Mouse (Mus musculus): ENCODE measurements around the gene Ptprd. TPM values are rescaled to one million over a fixed set of nuclear protein-coding genes. Genes with fewer than 3 reads are reported as not detected.

Gene Ptprd
- polyA plus RNA-seq, 1 experiment from 2014 or later: 76.0 TPM

DNA sequence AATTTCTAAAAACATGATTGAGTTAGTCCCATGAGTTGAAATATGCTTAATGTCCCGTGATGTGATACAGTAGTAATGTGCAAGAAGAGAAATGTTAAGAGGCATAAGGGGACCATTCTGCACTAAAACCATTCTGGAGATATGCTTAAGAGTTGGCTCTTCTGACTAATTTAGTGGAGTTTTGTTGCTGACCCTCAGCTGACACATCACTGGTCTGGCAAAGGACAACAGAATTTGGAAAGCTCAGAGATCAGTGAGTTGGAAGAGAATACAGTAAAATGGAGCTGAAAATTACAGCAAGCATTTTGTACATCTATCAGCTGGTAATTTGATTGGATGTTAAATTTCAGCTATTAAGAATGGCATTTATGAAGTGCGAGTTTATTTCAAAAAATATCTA is 2248.8 kb downstream of the Ptprd start:
- Histone ChIP-seq H3K9me3 (ENCODE audit: control insufficient read depth, low read length) (no peaks in the 10 kb centered on the region), H3K4me2 (ENCODE audit: low read length) (no peak overlapping the region), H3K36me3 (ENCODE audit: control insufficient read depth, insufficient read depth, low read length) (no peaks in the 10 kb centered on the region), H3K4me1 (ENCODE audit: control insufficient read depth, insufficient read depth, low read length) (no peaks in the 10 kb centered on the region), H3K9ac (replicated peaks; ENCODE audit: low read length) (no peak overlapping the region), H3K27ac (replicated peaks; ENCODE audit: low read depth, low read length) (no peak overlapping the region), H3K4me3 (replicated peaks; ENCODE audit: low read depth, low read length) (no peak overlapping the region), H3K27me3 (ENCODE audit: control insufficient read depth, insufficient read depth, low read length) (no peaks in the 10 kb centered on the region)
- ATAC-seq (ENCODE audit: low FRiP score, low TSS enrichment) (no peak), DNase-seq (no peak)
- WGBS: 92% methylated on average over 2 of the region's 2 CpGs

DNA sequence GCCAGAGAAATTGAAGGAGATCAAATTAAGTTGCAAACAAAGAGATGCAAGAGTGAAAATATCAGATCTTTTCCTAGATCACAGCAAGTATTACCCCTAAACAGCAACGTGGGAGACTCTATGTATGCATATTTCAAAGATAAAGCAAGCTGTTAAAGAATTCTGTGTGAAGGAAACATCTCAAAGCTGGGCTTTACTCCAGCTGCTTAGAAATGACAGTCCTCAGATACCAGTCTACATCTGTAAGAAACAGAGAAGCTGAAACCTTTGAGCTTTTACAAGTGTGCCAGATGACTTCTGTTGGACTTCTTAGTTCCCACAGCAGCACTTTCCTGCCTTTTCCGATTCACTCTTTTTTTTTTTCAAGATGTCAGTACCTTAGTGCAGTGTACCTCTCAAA is 2249.9 kb downstream of the Ptprd start:
- no peaks in the 10 kb centered on the region for H3K27me3 ChIP-seq (ENCODE audit: control insufficient read depth, insufficient read depth, low read length)
- H3K9ac ChIP-seq (replicated peaks; ENCODE audit: low read length): no peak overlapping the region
- no peak for DNase-seq
- no peaks in the 10 kb centered on the region for H3K9me3 ChIP-seq (ENCODE audit: control insufficient read depth, low read length)
- H3K27ac ChIP-seq (replicated peaks; ENCODE audit: low read depth, low read length): no peak overlapping the region
- H3K36me3 ChIP-seq (ENCODE audit: control insufficient read depth, insufficient read depth, low read length): no peaks in the 10 kb centered on the region
- H3K4me3 ChIP-seq (replicated peaks; ENCODE audit: low read depth, low read length): no peak overlapping the region
- ATAC-seq (ENCODE audit: low FRiP score, low TSS enrichment): no peak
- WGBS: 79% methylated on average over 2 of the region's 2 CpGs
- H3K4me1 ChIP-seq (ENCODE audit: control insufficient read depth, insufficient read depth, low read length): no peaks in the 10 kb centered on the region
- H3K4me2 ChIP-seq (ENCODE audit: low read length): no peak overlapping the region

DNA sequence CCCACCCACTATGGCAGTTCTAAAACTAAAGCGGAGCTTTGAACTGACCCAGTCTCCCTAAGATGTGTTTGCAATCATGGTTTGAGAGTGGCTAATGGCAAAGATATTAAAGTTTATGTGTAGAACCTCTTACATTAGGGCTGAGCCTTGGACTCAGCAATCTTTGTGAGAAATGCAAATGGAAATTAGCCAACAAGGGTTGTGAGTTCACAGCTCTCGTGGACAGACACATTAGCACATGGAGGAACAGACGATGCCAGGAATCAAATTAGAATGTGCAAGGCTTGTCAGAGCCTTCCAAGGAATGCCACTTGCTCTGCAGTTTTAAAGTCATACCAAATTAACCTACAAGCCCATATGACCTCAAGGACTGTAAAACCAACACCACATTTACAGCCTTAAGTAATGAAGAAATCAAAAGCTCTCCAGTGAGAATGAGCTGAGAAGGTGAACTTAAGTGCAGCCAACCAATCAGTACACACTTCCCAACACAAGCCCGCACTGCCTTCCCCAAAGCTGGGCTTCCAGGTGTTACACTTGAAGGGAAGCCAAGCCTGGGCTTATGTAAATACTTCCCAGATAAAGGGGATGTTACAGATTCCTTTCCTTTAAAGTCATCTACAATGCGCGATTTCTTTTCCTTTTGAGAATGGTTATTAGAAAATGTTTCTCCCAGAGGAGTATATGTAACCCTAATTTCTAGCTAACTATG is 2258.3 kb downstream of the Ptprd start:
- Histone ChIP-seq H3K4me2 (ENCODE audit: low read length) (no peak overlapping the region), H3K36me3 (ENCODE audit: control insufficient read depth, insufficient read depth, low read length) (no peaks in the 10 kb centered on the region; the same call in 1 of the 2 replicates), H3K4me3 (replicated peaks; ENCODE audit: low read depth, low read length) (no peak overlapping the region), H3K27me3 (ENCODE audit: control insufficient read depth, insufficient read depth, low read length) (no peaks in the 10 kb centered on the region), H3K9me3 (ENCODE audit: control insufficient read depth, low read length) (no peaks in the 10 kb centered on the region), H3K9ac (replicated peaks; ENCODE audit: low read length) (no peak overlapping the region), H3K4me1 (ENCODE audit: control insufficient read depth, insufficient read depth, low read length) (no peaks in the 10 kb centered on the region), H3K27ac (replicated peaks; ENCODE audit: low read depth, low read length) (no peak overlapping the region)
- DNase-seq (no peak), ATAC-seq (ENCODE audit: low FRiP score, low TSS enrichment) (no peak)
- WGBS: 88% methylated on average over 6 of the region's 6 CpGs

DNA sequence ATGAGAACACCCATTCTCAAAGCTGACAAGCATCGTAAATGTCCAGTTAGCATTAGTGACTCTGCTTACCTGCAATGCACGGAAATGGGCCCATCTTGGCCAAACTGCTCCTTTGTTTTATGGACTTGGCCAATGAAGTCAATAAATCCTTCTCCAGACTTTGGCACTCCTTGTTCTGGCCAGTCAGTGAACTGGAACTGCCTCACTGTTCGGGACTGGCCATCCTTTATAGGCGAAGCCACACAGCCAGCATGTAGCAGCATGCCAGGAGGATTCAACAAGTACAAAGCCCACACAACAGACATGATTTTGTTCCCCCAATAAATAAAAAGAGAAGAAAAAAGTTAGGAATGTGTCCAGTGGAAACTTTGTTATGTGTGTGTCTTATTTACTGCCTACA is 2261.2 kb downstream of the Ptprd start:
- DNase-seq: no peak
- H3K4me1 ChIP-seq (ENCODE audit: control insufficient read depth, insufficient read depth, low read length): no peaks in the 10 kb centered on the region
- ATAC-seq (ENCODE audit: low FRiP score, low TSS enrichment): no peak

DNA sequence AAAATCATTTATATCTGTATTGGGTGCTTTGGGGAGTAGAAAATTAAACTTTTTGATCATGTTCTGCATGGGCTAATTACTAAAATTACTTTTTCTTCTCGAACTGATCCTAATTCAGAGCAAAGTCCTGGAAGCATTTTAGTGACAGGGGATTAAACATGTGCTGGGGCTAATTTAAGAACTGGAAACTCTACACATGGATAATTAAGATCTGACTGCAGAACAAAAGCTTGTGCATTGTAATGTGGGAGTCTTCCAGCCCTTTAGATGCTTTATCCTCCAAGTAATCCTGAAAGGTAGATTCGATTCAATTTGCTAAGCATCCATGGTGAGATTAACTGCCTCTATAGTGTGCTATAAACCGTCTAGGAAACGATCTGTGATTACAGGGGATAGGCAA is 2316.9 kb downstream of the Ptprd start:
- Histone ChIP-seq H3K9me3 (ENCODE audit: control insufficient read depth, low read length) (no peaks in the 10 kb centered on the region), H3K9ac (replicated peaks; ENCODE audit: low read length) (no peak overlapping the region), H3K36me3 (ENCODE audit: control insufficient read depth, insufficient read depth, low read length) (no peaks in the 10 kb centered on the region), H3K4me1 (ENCODE audit: control insufficient read depth, insufficient read depth, low read length) (no peaks in the 10 kb centered on the region), H3K27ac (replicated peaks; ENCODE audit: low read depth, low read length) (no peak overlapping the region), H3K4me2 (ENCODE audit: low read length) (no peak overlapping the region), H3K4me3 (replicated peaks; ENCODE audit: low read depth, low read length) (no peak overlapping the region), H3K27me3 (ENCODE audit: control insufficient read depth, insufficient read depth, low read length) (no peaks in the 10 kb centered on the region)
- ATAC-seq (ENCODE audit: low FRiP score, low TSS enrichment) (peak; percentile 46; the same call in 1 of the 2 replicates), DNase-seq (peak; percentile 20)
- 13% methylated on average over 4 of the region's 4 CpGs for WGBS

More for the DNA sequence above, 2261.2 kb downstream of the Ptprd start:
- Histone ChIP-seq H3K27ac (replicated peaks; ENCODE audit: low read depth, low read length) (no peak overlapping the region), H3K36me3 (ENCODE audit: control insufficient read depth, insufficient read depth, low read length) (peaks cover under 1% of the 10 kb centered on the region; the same call in 1 of the 2 replicates), H3K4me3 (replicated peaks; ENCODE audit: low read depth, low read length) (no peak overlapping the region), H3K9me3 (ENCODE audit: control insufficient read depth, low read length) (no peaks in the 10 kb centered on the region), H3K4me2 (ENCODE audit: low read length) (no peak overlapping the region), H3K27me3 (ENCODE audit: control insufficient read depth, insufficient read depth, low read length) (no peaks in the 10 kb centered on the region), H3K9ac (replicated peaks; ENCODE audit: low read length) (no peak overlapping the region)
- 77% methylated on average over 4 of the region's 4 CpGs for WGBS

Small RNA genes within 50 kb of the gene (microRNA-seq; reads per million reads assigned to microRNA genes)
- gene Gm23159: not detected
